Mouse (Mus musculus): ENCODE results near the gene 1190007I07Rik.

GRCm38 (mm10) chr10:82646083-82646482 lies 23.1 kb upstream of the 1190007I07Rik start:
- TF ChIP-seq CTCF (IDR thresholded peaks at IDR 0.05; ENCODE audit: low read depth) (no peak), EP300 (IDR thresholded peaks at IDR 0.05; ENCODE audit: low read depth) (no peak)
